Mouse (Mus musculus) G1E (cell line): ENCODE measurements around the gene Nol7. TPM values are rescaled to one million over a fixed set of nuclear protein-coding genes. Genes with fewer than 3 reads are reported as not detected.

Source experiments
- ATAC-seq: 2 replicates; pipeline ENCODE4 v1.8.0; 2016; ENCODE audit warnings: mild to moderate bottlenecking; ENCODE audit not compliant: insufficient number of reproducible peaks, poor library complexity, low FRiP score, severe bottlenecking; ENCODE audit errors: extremely low read depth
- DNase-seq: peaks from one replicate; pipeline ENCODE4 v3.0.0; 2012; ENCODE audit warnings: low spot score
- H3K27me3 ChIP-seq: 2 replicates; pipeline ENCODE4 v1.6.1; 2012; ENCODE audit warnings: mild to moderate bottlenecking, low read length, inconsistent platforms; ENCODE audit not compliant: insufficient read depth
- H3K36me3 ChIP-seq: replicated peaks from 2 replicates; pipeline ENCODE3; 2012; ENCODE audit warnings: mild to moderate bottlenecking, inconsistent platforms
- H3K4me1 ChIP-seq: 2 replicates; pipeline ENCODE4 v1.6.1; 2012; ENCODE audit warnings: low read depth, low read length, inconsistent platforms, mixed read lengths; ENCODE audit not compliant: insufficient read depth
- H3K4me3 ChIP-seq: 2 replicates; pipeline ENCODE4 v1.5.1; 2012; ENCODE audit warnings: low read depth, mild to moderate bottlenecking, inconsistent platforms, low read length, moderate library complexity, mixed read lengths
- H3K9me3 ChIP-seq: replicated peaks from 2 replicates; pipeline ENCODE4 v1.6.1; 2012; ENCODE audit warnings: inconsistent platforms
- CTCF ChIP-seq: IDR thresholded peaks from 2 replicates; pipeline ENCODE4 v1.5.1; 2012; ENCODE audit warnings: low read depth, low read length, inconsistent platforms, mixed read lengths
- GATA1 ChIP-seq: IDR thresholded peaks from 2 replicates; pipeline ENCODE4 v1.6.1; 2012; ENCODE audit warnings: borderline replicate concordance, low read length, inconsistent platforms, mixed read lengths
- GATA2 ChIP-seq: IDR thresholded peaks from 2 replicates; pipeline ENCODE4 v1.6.1; 2012; ENCODE audit warnings: low read depth, low read length, inconsistent platforms, borderline replicate concordance
- POLR2AphosphoS5 ChIP-seq: IDR thresholded peaks from 2 replicates; pipeline ENCODE4 v1.6.1; 2012; ENCODE audit warnings: low read depth, low read length, inconsistent platforms; ENCODE audit not compliant: insufficient replicate concordance
- TAL1 ChIP-seq: conservative IDR thresholded peaks from 2 replicates; pipeline ENCODE4 v1.6.1; 2012; ENCODE audit warnings: low read depth, low read length, inconsistent platforms, mixed read lengths
- polyA plus RNA-seq: library from polyadenylated mRNA; stranded (reverse); fragments of >175 nt; gene quantifications from 2 replicates; pipeline ENCODE4 v1.2.3, GENCODE M21; 2012
- total RNA-seq, 2 experiments: library from RNA; stranded (forward) in 1 of 2; stranded (reverse) in 1 of 2; fragments of 200-1000 nt in 1 of 2; fragments of >200 nt in 1 of 2; fragmentation: Nextera tagmentation in 1 of 2; gene quantifications; 2 replicates each; pipeline ENCODE4 v1.2.3; 2014 to 2017

Gene Nol7
- total RNA-seq (2014; fragmentation: Nextera tagmentation), result 164 and 174 TPM in 2 replicates
- 178 and 221 TPM in 2 replicates for total RNA-seq (2017)
- polyA plus RNA-seq, result 231 and 273 TPM in 2 replicates

DNA sequence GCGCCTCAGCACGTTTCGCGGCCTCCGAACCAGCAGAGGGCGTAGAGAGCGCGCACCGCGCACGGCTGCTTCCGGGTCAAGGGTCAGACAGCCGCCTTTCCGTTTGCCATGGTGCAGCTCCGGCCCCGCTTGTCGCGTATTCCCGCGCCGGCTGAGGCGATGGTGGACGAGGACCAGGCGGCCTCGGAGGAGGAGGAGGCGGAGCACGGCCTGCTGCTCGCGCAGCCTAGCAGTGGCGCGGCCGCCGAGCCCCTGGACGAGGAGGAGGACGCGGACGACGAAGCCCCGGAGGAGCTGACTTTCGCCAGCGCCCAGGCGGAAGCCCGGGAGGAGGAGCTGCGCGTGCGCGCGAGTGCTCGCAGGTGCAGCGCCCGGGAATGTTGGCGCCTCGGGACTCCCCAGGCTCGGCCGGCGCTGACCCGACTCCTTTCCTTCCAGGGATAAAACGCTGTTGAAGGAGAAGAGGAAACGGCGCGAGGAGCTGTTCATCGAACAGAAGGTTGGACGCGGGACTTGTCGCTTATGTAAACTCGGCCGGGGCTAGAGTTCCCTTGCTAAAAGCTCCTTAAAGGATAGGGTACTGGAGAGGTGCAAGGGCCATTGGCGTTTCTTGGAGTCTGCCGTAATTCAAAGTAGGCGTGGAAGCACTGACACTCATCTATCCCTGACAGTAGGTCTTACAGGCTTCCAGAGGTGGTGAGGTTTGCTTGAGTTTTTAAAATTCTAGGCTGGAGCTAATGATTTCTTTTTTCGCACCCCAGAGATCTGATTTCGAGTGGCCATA is at the start of gene Nol7:
Gene Nol7, plus strand, starts transcription at position 94 of the 784 bp plus-strand sequence.
- DNase-seq (peak; percentile 91), ATAC-seq (peak; percentile 84)
- no peak for TF ChIP-seq GATA2
- TF ChIP-seq CTCF, result peak; percentile 30; the same call in 1 of the 2 replicates
- H3K9me3 ChIP-seq, result 0 out of 2 replicates have a peak, but pooled peaks cover 3% of the 10 kb centered on the region
- H3K27me3 ChIP-seq, result no peaks in the 10 kb centered on the region
- H3K4me1 ChIP-seq, result peaks cover 21% of the 10 kb centered on the region
- H3K36me3 ChIP-seq, result peaks cover 55% of the 10 kb centered on the region
- peak within 1 kb of the TSS; percentile 94 for H3K4me3 ChIP-seq

DNA sequence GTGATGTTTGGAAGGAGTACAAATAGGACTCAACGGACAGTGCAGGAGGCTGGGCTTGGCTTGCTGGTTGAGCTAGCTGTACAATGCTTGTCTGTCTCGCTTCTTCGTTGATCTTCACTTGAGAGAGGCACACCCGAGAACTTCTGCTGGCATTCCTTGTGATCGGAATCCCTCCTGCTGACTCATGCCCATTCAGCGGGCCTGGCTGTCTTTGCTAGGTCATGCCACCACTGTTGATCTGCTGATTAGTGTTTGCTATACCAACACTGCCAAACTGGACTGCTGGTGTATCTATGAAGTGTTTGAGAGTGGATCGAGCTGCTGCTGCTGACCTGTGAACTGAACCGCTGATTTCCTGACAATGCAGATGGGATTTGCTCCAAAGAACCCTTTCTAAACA is 48.8 kb upstream of the Nol7 start:
- TF ChIP-seq POLR2AphosphoS5 (no peak), GATA1 (no peak), CTCF (no peak), TAL1 (no peak), GATA2 (no peak)
- Histone ChIP-seq H3K9me3 (no peaks in the 10 kb centered on the region), H3K4me3 (no peak overlapping the region), H3K36me3 (no peaks in the 10 kb centered on the region), H3K27me3 (peaks cover 38% of the 10 kb centered on the region), H3K4me1 (no peaks in the 10 kb centered on the region)
- no peak for DNase-seq
- ATAC-seq, result no peak

DNA sequence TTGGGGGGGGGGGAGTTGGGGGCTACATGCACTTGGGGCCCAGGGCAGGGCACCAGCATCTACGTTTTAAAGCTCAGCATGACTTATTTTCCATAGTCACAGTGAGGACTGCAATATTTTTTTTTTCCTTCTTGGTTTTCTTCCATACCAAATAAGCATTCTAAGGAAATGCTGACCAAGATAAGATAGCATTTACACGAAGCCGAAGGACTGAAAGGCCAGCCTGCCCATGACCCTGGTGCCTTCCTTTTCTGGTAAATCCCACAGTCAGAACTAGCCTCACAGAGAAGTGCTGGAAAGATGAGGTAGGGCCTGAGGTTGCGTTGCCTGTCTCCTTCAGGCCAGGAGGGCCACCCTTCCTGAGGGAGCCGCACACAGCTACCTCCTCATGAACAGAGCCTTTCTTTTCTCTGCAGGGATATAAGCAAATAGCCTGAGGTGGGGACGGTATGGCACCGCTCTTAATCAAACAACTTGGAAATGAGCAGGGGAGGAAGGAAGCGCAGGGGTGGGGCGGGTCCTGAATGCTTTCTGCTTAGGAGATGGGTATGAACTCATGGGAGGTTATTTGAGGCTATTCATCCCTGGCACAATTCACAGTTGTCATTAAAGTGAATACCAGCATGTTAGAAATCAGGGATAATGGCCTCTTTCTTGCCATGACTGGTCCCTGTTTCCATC is 47.6 kb upstream of the Nol7 start:
- Histone ChIP-seq H3K4me1 (no peaks in the 10 kb centered on the region), H3K9me3 (no peaks in the 10 kb centered on the region), H3K27me3 (peaks cover 30% of the 10 kb centered on the region), H3K36me3 (no peaks in the 10 kb centered on the region), H3K4me3 (no peak overlapping the region)
- TF ChIP-seq TAL1 (no peak), GATA2 (no peak)
- ATAC-seq, result no peak
- no peak for DNase-seq

DNA sequence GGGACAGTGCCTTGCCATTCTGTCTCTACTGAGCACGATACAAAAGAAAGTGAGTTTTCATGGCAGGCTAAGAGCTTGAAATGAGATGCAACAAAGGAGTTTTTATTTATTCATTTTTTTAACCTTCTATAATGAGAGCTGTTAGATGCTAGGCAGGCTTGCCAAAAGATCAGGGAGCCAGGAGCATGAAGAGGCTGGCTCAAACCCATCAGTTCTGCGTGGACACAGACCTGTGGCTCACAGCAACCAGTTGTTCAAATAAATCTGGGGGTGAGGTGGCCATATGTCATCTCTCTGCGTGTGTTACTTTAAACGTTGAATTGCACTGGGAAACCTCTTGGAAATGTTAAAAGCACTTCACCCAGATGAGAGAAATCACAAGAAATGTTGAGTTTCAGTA is 44.8 kb upstream of the Nol7 start:
- DNase-seq, result no peak
- H3K27me3 ChIP-seq, result peaks cover 26% of the 10 kb centered on the region
- no peaks in the 10 kb centered on the region for H3K9me3 ChIP-seq
- H3K4me3 ChIP-seq, result no peak overlapping the region
- H3K36me3 ChIP-seq, result no peaks in the 10 kb centered on the region
- no peak for ATAC-seq
- no peaks in the 10 kb centered on the region for H3K4me1 ChIP-seq
- TF ChIP-seq TAL1, result no peak
- TF ChIP-seq POLR2AphosphoS5, result no peak
- no peak for TF ChIP-seq GATA1
- TF ChIP-seq CTCF, result no peak
- no peak for TF ChIP-seq GATA2

- Histone ChIP-seq H3K36me3 (no peaks in the 10 kb centered on the region), H3K4me3 (no peak overlapping the region), H3K27me3 (peaks cover 24% of the 10 kb centered on the region), H3K4me1 (no peaks in the 10 kb centered on the region), H3K9me3 (no peaks in the 10 kb centered on the region)
- no peak for ATAC-seq
- TF ChIP-seq TAL1, result no peak
- no peak for TF ChIP-seq POLR2AphosphoS5
- no peak for TF ChIP-seq CTCF
- TF ChIP-seq GATA2, result no peak
- no peak for TF ChIP-seq GATA1
- no peak for DNase-seq
Observed at GRCm38 (mm10) chr13:43354362-43354761, 43.8 kb upstream of the Nol7 start.

DNA sequence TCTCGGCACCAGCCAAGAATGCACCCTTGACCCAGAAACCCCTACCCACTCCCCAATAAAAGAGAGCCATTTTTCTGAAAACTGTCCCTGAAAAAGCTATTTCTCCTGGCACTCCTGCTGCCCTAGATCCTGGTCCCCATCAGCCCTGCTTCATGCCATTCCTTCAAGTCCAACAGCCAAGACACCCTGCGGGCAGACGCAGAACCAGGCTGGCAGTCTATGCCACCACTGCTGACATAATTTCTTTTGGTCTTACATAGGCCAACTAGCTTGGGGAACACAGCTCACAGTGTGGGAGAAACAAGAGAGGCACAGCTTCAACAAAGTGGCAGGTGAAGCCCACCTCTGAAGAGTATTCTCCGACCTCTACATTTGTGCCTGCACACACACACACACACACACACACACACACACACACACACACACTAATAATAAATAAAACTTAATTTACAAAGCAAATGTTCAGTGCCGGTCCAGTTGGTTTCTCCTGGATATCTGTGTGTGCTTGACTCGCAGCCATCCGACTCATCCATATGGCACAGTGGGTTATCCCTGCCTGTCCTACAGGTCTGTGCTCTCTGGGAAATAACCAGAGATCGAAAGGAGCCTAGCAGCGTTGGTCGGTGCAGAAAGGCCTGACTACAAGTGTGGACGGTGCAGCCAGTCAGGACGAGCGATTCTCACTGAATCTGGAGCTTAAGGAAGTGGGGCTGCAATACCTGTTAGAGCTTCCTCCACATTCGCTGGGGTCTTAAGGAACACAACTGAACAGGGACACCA is 41.7 kb upstream of the Nol7 start:
- no peak for TF ChIP-seq POLR2AphosphoS5
- no peak for TF ChIP-seq TAL1
- no peak for TF ChIP-seq GATA1
- TF ChIP-seq GATA2, result no peak
- no peak for TF ChIP-seq CTCF
- Histone ChIP-seq H3K9me3 (no peaks in the 10 kb centered on the region), H3K4me3 (no peak overlapping the region), H3K4me1 (no peaks in the 10 kb centered on the region), H3K36me3 (no peaks in the 10 kb centered on the region), H3K27me3 (peaks cover 23% of the 10 kb centered on the region)
- ATAC-seq (no peak), DNase-seq (no peak)
